Mouse (Mus musculus): ENCODE measurements around the gene St6gal1.

St6gal1 gene

DNA sequence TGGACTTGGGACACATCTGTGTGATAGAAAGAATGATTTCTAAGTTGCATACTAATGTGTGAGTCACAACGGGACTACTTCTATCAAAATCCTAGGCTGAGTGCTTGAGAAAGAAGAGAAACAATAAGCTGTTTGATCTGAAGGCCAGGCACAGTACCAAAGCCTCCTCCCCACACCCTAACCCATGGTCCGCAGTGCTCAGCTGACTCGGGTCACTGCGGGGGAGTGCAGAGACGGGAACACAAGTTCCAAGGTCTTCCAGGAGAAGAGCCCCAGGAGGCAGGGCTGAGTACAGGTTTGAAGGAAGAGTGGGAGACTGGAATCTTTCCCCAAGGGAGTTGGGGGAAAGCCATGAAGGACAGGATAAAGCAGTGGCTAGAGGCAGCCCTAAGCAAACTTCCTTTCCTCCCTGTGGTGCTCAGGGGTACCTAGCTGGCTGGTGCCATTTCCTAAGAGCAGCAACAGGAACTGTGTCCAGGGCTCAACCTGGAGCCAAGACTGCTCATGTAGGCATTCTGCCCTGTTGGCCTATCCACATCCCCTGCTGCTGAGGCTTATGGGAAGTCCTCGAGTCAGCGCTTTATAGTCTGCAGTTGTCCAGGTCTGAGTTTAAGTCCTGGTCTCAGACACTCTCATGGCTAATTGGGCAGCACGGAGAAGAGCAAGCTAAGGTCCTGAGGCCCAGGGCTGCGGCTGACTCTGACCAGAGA lies 48.1 kb downstream of the St6gal1 start:
- DNase-seq (ENCODE audit: low read depth, low spot score): no peak

GRCm38 (mm10) chr16:23274005-23274404 lies 49.5 kb downstream of the St6gal1 start:
- peak; percentile 52 for DNase-seq (ENCODE audit: low read depth, low spot score)

DNA sequence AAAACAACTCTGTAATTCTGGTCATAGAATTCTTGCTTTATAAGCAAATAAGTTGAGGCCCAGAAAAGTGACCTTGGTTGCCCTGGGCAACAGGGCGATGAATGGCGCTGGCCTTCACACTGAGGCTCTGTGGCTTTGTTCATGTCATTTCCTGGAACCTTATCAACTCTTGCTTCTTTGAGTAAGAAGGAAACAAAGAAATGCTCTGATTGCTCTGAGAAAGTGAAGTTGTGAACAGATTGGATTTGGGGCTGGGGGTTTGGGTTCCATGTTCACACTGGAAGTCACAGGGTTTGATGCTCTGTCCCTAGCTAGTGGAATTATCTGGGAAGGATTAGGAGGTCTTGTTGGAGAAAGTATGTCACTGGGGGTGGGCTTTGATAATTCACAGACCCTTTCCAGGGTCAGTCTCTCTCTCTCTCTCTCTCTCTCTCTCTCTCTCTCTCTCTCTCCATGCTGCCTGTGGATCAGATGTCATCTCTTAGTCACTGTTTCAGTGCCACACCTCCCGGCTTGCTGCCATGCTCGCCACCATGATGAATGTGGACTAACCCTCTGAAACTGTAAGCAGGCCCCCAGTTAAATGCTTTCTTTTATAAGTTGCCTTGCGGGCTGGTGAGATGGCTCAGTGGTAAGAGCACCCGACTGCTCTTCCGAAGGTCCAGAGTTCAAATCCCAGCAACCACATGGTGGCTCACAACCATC lies 50.2 kb downstream of the St6gal1 start:
- DNase-seq (ENCODE audit: low read depth, low spot score): peak; percentile 71

DNA sequence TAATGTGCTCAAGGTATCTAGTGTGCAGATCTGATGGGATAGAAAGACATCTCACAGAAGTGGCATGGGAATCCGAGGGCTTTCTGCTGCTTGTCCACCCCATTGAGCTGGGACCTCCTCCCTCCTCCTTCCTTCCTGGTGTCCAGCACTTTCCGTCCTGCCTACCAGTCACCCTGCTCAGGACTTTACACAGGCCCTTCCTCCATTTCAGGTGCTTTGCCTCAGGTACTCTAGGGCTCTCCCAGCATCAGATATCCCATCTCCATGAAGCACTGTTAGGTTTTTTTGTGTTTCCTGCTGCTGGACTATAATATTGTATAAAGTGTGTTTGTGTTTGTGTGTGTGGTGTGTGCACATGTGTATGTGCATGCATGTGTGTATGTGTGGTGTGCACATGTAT lies 51.1 kb downstream of the St6gal1 start:
- DNase-seq (ENCODE audit: low read depth, low spot score): no peak

DNA sequence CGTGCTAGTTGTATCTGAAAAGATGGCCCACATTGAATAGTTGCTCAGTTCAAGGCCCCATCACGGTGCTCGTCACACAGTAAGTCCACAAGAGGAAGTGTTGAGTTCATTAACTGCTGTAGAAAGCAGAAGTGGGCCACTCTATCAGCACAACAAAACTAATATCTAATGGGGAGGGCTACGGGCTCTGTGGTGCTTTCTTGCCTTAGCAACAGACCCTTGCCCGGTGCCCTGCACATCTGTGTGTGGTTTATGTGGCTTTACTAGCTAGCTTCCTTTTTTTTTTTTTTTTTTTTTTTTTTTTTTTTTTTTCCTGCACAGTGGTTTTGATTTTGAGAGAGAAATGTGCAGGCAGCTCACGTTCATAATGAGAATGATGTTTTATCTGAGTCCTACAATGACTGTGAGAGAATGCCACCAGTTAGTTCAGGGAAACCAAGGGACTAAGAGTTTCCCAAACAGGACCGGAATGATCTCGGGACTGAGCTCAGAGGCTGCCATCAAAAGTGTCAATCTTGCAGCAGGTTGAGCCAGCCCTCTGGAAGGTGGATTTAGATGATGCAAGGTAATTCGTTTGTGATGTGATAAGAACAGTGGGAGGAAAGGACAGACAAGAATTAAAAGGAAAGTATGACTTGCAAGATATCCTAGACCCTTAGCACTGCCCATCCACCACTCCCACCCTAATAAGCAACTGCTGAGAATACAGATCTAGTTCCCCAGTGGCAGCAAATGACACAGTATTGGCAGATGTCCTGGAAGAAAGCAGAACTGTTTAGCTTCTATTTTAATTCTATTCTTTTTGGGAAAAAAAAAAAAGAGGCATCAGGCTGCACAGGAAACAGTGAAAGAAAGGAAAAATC lies 55.6 kb downstream of the St6gal1 start:
- peak; percentile 95 for DNase-seq (ENCODE audit: low read depth, low spot score)

- DNase-seq (ENCODE audit: low read depth, low spot score): no peak
Measured at GRCm38 (mm10) chr16:23280742-23281090, 56.2 kb downstream of the St6gal1 start.

DNA sequence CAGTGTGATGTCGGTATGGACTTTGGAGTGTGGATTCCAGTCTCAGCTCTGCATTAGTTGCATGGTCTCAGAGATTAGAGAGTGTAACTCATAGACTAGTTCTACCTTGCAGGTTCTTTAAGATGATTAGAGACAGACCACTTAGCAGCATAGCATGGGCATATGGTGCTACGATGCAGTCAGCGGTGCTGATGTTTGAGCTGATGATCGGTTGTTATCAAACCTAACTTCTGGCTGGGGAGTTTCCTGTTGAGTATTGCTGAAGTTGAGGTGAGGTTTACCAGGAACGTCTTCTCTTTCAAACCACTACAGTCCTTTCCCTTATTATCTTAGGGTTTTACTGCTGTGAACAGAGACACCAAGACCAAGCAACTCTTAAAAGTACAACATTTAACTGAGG lies 57.7 kb downstream of the St6gal1 start:
- DNase-seq (ENCODE audit: low read depth, low spot score): no peak

DNA sequence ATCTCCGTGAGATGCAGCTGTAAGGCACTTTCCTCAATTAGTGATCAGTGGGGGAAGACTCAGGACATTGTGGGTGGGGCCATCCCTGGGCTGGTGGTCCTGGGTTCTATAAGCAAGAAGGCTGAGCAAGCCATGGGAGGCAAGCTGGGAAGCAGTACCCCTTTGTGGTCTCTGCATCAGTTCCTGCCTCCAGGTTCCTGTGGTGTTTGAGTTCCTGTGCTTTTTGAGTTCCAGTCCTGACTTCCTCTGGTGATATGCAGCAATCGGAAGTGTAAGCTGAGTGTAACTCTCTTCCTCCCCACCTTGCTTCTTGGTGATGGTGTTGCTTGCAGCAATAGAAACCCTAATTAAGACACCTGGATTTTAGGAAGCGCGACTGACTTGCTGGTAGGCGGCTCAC lies 58.4 kb downstream of the St6gal1 start:
- peak; percentile 70 for DNase-seq (ENCODE audit: low read depth, low spot score)

DNA sequence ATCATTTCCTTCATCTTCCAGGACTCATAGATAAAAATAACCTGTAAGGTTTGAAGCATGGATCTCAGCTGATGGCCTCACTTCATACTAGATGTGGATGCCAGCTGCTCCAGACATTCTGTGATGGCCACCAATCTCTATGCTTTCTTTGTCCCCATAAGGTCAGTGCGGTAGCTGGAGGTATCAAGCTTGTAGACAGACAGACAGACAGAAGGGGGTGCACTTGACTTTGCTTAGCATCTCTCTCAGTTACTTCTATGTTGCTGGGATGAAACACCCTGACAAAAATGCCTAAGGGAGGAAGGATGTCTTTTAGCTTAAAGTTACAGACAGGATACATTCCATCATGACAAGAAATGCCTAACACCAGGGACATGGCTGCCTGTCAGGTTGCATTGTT lies 59.1 kb downstream of the St6gal1 start:
- DNase-seq (ENCODE audit: low read depth, low spot score): peak; percentile 58

DNA sequence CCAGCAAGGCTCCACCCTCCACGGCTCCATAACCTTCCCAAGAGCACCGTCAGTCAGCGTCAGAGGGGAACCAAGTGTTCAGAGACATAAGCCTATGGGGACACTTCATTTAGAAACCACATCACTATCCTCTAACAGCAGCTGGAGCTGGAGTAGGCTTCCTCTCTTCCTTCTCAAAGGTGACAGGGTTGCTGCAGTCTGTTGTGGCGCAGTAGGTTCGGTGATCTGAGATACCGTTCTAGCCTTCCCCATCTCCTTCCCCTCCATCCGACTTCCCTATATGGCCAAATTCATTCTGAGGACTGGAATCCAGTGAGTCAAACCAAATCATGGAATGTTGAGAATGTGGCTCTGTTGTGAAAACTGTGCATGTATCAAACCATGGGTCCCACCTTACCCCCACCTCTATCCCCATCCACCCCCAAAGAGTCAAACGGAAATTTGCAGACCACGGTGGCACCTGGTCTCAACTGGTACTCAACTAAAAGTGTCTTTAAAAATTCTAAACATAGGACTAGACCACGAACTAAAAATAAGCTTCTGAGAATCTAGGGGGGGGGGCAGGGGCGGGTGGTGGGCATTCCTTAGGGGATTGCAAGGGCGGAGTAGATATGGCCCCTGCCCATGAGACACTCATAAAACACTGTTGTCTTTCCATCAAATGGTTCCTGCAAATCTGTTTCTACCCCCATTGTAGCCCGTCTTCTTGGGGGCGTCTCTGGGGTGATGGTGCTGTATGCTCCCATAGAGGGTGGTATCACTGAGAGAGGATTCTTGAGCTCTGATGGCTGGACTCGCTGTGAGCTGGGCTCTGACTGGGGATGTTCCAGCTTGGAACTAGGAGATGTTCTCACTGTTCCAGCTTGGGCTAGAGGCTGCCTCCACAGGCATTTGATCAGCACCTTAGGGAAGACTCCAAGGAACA lies 60.2 kb downstream of the St6gal1 start:
- peak; percentile 84 for DNase-seq (ENCODE audit: low read depth, low spot score)

GRCm38 (mm10) chr16:23286380-23287097 lies 62.0 kb downstream of the St6gal1 start:
- peak; percentile 92 for DNase-seq (ENCODE audit: low read depth, low spot score)

GRCm38 (mm10) chr16:23287312-23288040 lies 62.9 kb downstream of the St6gal1 start:
- peak; percentile 37 for DNase-seq (ENCODE audit: low read depth, low spot score)

DNA sequence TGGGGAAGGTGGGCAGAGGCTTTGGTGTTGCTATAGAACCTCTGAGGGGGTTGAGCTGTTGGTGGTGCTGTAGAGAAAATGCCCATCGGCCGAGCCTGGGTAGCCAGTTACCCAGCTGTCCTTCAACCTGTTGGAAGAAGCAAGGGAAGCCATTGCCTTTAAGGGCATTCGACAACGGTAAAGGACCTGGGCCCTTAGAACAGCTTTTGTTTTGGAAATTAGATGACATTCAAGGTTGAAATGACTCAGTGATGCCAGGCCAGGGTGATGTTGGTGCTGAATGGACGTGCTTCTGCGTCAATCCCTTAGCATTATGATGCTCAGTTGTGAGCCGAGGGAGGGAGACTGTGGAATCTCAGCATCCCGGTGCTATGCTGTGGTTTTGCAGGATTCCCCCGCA lies 63.6 kb downstream of the St6gal1 start:
- DNase-seq (ENCODE audit: low read depth, low spot score): no peak

DNA sequence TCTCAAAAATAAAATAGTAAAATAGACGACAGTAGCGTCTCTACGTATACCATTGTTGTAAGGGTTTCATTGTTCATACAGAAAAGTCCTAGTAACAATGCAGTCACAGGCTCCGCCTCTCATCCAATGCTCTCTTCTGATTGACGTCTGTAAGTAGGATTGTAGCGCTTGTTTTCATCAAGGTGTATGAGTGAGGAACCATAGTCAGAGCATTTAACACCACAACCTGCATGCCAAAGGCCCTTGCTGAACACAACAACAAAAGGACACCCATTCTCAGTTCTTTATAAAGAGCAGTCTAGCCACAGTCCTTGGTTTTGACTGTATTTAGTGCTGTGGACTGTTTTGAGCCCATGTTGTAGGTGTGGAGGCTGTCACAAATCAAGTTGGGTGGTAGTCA lies 64.9 kb downstream of the St6gal1 start:
- no peak for DNase-seq (ENCODE audit: low read depth, low spot score)

DNA sequence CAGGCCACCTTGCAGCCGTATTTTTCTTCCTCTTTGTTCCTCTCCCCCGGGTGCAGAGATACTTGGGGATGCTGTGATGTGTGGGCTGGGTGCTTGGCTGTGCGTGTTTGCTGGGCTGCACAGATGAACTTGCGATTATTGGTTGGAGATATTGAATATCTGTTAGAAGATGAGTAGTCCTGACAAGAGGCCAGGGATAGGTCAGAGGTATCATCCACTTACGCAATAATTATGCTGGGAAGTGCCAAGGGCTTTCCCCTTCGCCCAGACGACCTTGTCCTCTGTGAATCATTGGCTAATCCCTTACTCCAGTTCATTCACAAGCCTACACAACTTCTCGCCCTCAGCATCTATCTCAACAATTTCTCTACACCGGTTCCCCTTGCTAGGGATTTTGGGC lies 65.6 kb downstream of the St6gal1 start:
- no peak for DNase-seq (ENCODE audit: low read depth, low spot score)

DNA sequence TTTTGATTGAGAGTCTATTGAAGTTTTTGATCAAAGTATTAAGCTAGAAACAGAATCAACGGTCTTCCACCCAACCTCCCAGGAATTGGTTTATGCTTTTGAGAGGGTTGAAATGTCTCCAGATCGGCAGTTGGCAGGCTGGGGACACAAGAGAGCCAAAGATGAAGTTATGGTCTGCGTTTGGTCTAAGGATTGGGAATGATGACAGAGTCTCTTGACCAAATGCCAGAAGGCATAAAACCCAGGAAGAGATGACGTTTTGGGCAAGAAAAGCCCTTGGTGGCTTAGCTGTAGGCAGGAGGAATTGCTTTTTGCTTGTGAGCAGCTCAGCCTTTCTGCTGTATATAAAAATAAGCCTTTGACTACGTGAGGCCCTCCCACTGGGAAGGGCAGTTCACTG lies 67.0 kb downstream of the St6gal1 start:
- no peak for DNase-seq (ENCODE audit: low read depth, low spot score)

GRCm38 (mm10) chr16:23294236-23294635 lies 69.7 kb downstream of the St6gal1 start:
- DNase-seq (ENCODE audit: low read depth, low spot score): no peak

- DNase-seq (ENCODE audit: low read depth, low spot score): no peak
Measured at GRCm38 (mm10) chr16:23294747-23295146, 70.2 kb downstream of the St6gal1 start.

- peak; percentile 74 for DNase-seq (ENCODE audit: low read depth, low spot score)
Measured at GRCm38 (mm10) chr16:23295720-23296119, 71.2 kb downstream of the St6gal1 start.

GRCm38 (mm10) chr16:23296721-23297120 lies 72.2 kb downstream of the St6gal1 start:
- peak; percentile 86 for DNase-seq (ENCODE audit: low read depth, low spot score)
